Mouse (Mus musculus) thymus, adult 2 months (tissue): Measurements from ENCODE around the gene Mfsd5. TPM values are rescaled to one million over a fixed set of nuclear protein-coding genes. Genes with fewer than 3 reads are reported as not detected.

ENCODE experiments used
- DNase-seq: peaks from one replicate; pipeline ENCODE4 v3.0.0; 2021
- H3K27ac ChIP-seq: fragments of 200-500 bp; 2 replicates; pipeline ENCODE4 v1.5.1; 2012; ENCODE audit warnings: low read length, control low read depth; ENCODE audit not compliant: control insufficient read depth, insufficient read depth
- H3K27me3 ChIP-seq: fragments of 200-500 bp; 2 replicates; pipeline ENCODE4 v1.6.1; 2012; ENCODE audit warnings: mild to moderate bottlenecking, low read length, moderate library complexity, mixed read lengths; ENCODE audit not compliant: control insufficient read depth, insufficient read depth
- H3K36me3 ChIP-seq: fragments of 200-500 bp; 2 replicates; pipeline ENCODE4 v1.6.1; 2012; ENCODE audit warnings: mild to moderate bottlenecking, low read length, moderate library complexity; ENCODE audit not compliant: control insufficient read depth, insufficient read depth
- H3K4me1 ChIP-seq: fragments of 200-500 bp; replicated peaks from 2 replicates; pipeline ENCODE4 v1.6.1; 2012; ENCODE audit warnings: low read length; ENCODE audit not compliant: control insufficient read depth, insufficient read depth
- H3K4me3 ChIP-seq: fragments of 200-500 bp; 2 replicates; pipeline ENCODE4 v1.5.1; 2012; ENCODE audit warnings: mild to moderate bottlenecking, low read length, control low read depth, moderate library complexity; ENCODE audit not compliant: control insufficient read depth, insufficient read depth
- CTCF ChIP-seq: fragments of 200-500 bp; IDR thresholded peaks from 2 replicates; pipeline ENCODE4 v1.5.1; 2012; ENCODE audit warnings: mild to moderate bottlenecking, control low read depth, low read length, moderate library complexity, borderline replicate concordance; ENCODE audit not compliant: control insufficient read depth, poor library complexity, insufficient read depth; ENCODE audit errors: extremely low read depth
- POLR2A ChIP-seq: fragments of 200-500 bp; IDR thresholded peaks from 2 replicates; pipeline ENCODE4 v1.6.1; 2012; ENCODE audit warnings: mild to moderate bottlenecking, low read length, control low read depth, moderate library complexity; ENCODE audit not compliant: control insufficient read depth, poor library complexity, insufficient read depth; ENCODE audit errors: extremely low read depth
- WGBS: fragments of 180-500 bp; shearing (Covaris S2); methylation state at CpG from one replicate; pipeline ENCODE4 v1.1.7; 2018; 5-methylcytosine and 5-hydroxymethylcytosine counted together
- polyA plus RNA-seq: library from polyadenylated mRNA; depleted of rRNA; stranded (reverse); fragments of >200 nt; gene quantifications from 2 replicates; pipeline ENCODE4 v1.2.3, GENCODE M21; 2012

The Mfsd5 gene
- polyA plus RNA-seq, 1 experiment, result 92.5 TPM

DNA sequence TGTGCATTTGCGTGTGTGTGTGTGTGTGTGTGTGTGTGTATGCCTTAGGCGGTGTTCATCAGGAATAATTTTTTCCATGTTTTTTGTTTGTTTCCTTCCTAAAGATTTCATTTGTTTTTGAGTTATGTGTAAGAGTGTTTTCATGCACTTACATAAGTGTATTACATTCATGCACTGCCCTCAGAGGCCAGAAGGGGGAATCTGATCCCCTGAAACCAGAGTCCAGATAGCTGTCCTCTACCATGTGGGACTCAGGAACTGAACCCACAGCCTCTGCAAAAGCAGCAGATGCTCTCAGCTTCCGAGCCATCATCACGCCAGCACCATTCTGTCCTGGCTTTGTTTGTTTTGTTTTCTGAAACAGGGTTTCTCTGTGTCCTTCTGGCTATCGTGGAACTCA is 13.7 kb upstream of the Mfsd5 start:
- Histone ChIP-seq H3K4me3 (no peak overlapping the region), H3K36me3 (no peaks in the 10 kb centered on the region), H3K27ac (no peak overlapping the region), H3K27me3 (no peaks in the 10 kb centered on the region), H3K4me1 (peaks cover 5% of the 10 kb centered on the region)
- WGBS, result 95% methylated on average over 5 of the region's 5 CpGs
- DNase-seq, result no peak
- no peak for TF ChIP-seq CTCF
- TF ChIP-seq POLR2A, result no peak

GRCm38 (mm10) chr15:102270274-102270960 is 8.8 kb upstream of the Mfsd5 start, which contains the start of gene Gm9918:
Gene Gm9918, plus strand, starts transcription at chr15:102270563.
- Histone ChIP-seq H3K36me3 (no peaks in the 10 kb centered on the region), H3K27me3 (no peaks in the 10 kb centered on the region), H3K4me1 (no peaks in the 10 kb centered on the region), H3K27ac (no peak within 1 kb of the TSS), H3K4me3 (no peak within 1 kb of the TSS)
- 88% methylated on average over 21 of the region's 21 CpGs for WGBS
- TF ChIP-seq CTCF, result no peak
- no peak for TF ChIP-seq POLR2A
- DNase-seq, result no peak

DNA sequence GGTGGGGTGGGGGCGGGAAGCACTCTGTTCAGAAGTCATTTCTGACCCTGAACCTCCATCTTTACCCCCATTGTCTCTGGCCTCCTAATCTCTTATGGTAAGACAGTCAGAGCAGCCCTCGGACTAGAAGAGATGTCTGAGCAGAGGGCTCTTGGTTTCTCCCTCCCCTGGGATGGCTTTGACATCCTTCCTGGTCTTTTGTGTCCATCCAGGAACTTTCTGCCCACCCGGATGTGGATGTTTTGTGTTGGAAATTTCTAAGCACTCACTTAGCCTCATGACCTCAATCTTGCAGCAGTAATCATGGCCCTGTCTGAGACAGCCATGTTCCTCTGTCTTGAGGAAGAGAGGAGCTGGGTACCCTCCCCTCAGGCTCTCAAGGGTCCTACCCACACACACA is 7.8 kb upstream of the Mfsd5 start:
- 53% methylated on average over 3 of the region's 3 CpGs for WGBS
- no peak overlapping the region for H3K27ac ChIP-seq
- no peak for DNase-seq

GRCm38 (mm10) chr15:102273982-102274716 is 5.1 kb upstream of the Mfsd5 start:
- WGBS, result 80% methylated on average over 6 of the region's 6 CpGs
- H3K27me3 ChIP-seq, result no peaks in the 10 kb centered on the region
- DNase-seq, result no peak
- H3K4me3 ChIP-seq, result no peak overlapping the region
- no peaks in the 10 kb centered on the region for H3K36me3 ChIP-seq
- H3K27ac ChIP-seq, result no peak overlapping the region
- peaks cover 5% of the 10 kb centered on the region for H3K4me1 ChIP-seq
- TF ChIP-seq POLR2A (no peak), CTCF (no peak)

More for the DNA sequence above, 7.8 kb upstream of the Mfsd5 start:
- TF ChIP-seq POLR2A (no peak), CTCF (no peak)
- no peaks in the 10 kb centered on the region for H3K27me3 ChIP-seq
- no peak overlapping the region for H3K4me3 ChIP-seq
- H3K36me3 ChIP-seq, result no peaks in the 10 kb centered on the region
- no peaks in the 10 kb centered on the region for H3K4me1 ChIP-seq

GRCm38 (mm10) chr15:102278726-102279091 is 545 bp upstream of the Mfsd5 start:
- no peaks in the 10 kb centered on the region for H3K27me3 ChIP-seq
- H3K36me3 ChIP-seq, result 0 out of 2 replicates have a peak, but pooled peaks cover 5% of the 10 kb centered on the region
- 36% methylated on average over 7 of the region's 7 CpGs for WGBS
- DNase-seq, result peak; percentile 16
- peak overlapping the region; percentile 52 for H3K4me3 ChIP-seq
- no peak for TF ChIP-seq CTCF
- TF ChIP-seq POLR2A, result no peak
- no peak overlapping the region for H3K27ac ChIP-seq
- H3K4me1 ChIP-seq, result peaks cover 14% of the 10 kb centered on the region

GRCm38 (mm10) chr15:102279783-102280520 is 698 bp downstream of the Mfsd5 start:
- Histone ChIP-seq H3K36me3 (0 out of 2 replicates have a peak, but pooled peaks cover 5% of the 10 kb centered on the region), H3K4me1 (peaks cover 14% of the 10 kb centered on the region), H3K4me3 (peak overlapping the region; percentile 88), H3K27ac (no peak overlapping the region), H3K27me3 (no peaks in the 10 kb centered on the region)
- no peak for DNase-seq
- WGBS, result 24% methylated on average over 13 of the region's 13 CpGs
- TF ChIP-seq POLR2A (no peak), CTCF (no peak)
